Mouse (Mus musculus): ENCODE data around the gene Iqgap3. TPM values are rescaled to one million over a fixed set of nuclear protein-coding genes. Genes with fewer than 3 reads are reported as not detected.

Gene Iqgap3
- total RNA-seq (2014; rRNA removed) (3.1 and 5.4 TPM in 2 replicates), polyA plus RNA-seq (2015; fragmentation: Nextera tagmentation; extraction: Ambion mirVana) (1.2 and 1.4 TPM in 2 replicates)

GRCm38 (mm10) chr3:88081345-88082223 lies at the start of gene Iqgap3:
Gene Iqgap3 (plus strand): TSS chr3:88081971.
- Histone ChIP-seq H3K4me2 (ENCODE audit: low read depth, low read length, poor library complexity, severe bottlenecking) (peak within 1 kb of the TSS; percentile 95), H3K9ac (replicated peaks; ENCODE audit: low read length, poor library complexity, severe bottlenecking) (peak within 1 kb of the TSS; percentile 37; the same call in 1 of the 2 replicates), H3K4me1 (ENCODE audit: insufficient read depth, low read length) (no peaks in the 10 kb centered on the region), H3K4me3 (ENCODE audit: low read depth, low read length) (peak within 1 kb of the TSS; percentile 40), H3K36me3 (ENCODE audit: insufficient read depth, low read length) (no peaks in the 10 kb centered on the region), H3K27me3 (ENCODE audit: insufficient read depth, low read length) (no peaks in the 10 kb centered on the region), H3K9me3 (ENCODE audit: low read length) (no peaks in the 10 kb centered on the region), H3K27ac (ENCODE audit: low read depth, low read length) (peak within 1 kb of the TSS; percentile 70)
- WGBS, result 19% methylated on average over 33 of the region's 33 CpGs
- DNase-seq (ENCODE audit: low spot score) (peak; percentile 96), ATAC-seq (ENCODE audit: low FRiP score) (peak; percentile 86)
- TF ChIP-seq CTCF (IDR thresholded peaks at IDR 0.05), result peak; percentile 19; the same call in 1 of the 2 replicates

- TF ChIP-seq CTCF (IDR thresholded peaks at IDR 0.05), result no peak
- Histone ChIP-seq H3K27ac (ENCODE audit: low read depth, low read length) (no peak overlapping the region), H3K36me3 (ENCODE audit: insufficient read depth, low read length) (no peaks in the 10 kb centered on the region), H3K9ac (replicated peaks; ENCODE audit: low read length, poor library complexity, severe bottlenecking) (no peak overlapping the region), H3K4me3 (ENCODE audit: low read depth, low read length) (no peak overlapping the region), H3K9me3 (ENCODE audit: low read length) (no peaks in the 10 kb centered on the region), H3K4me2 (ENCODE audit: low read depth, low read length, poor library complexity, severe bottlenecking) (no peak overlapping the region), H3K4me1 (ENCODE audit: insufficient read depth, low read length) (no peaks in the 10 kb centered on the region), H3K27me3 (ENCODE audit: insufficient read depth, low read length) (peaks cover 15% of the 10 kb centered on the region; the same call in 1 of the 2 replicates)
- DNase-seq (ENCODE audit: low spot score) (no peak), ATAC-seq (ENCODE audit: low FRiP score) (no peak)
- 82% methylated on average over 5 of the region's 5 CpGs for WGBS
Measured at GRCm38 (mm10) chr3:88033506-88033905, 48.3 kb upstream of the Iqgap3 start.

- no peak for ATAC-seq (ENCODE audit: low FRiP score)
- Histone ChIP-seq H3K4me2 (ENCODE audit: low read depth, low read length, poor library complexity, severe bottlenecking) (no peak overlapping the region), H3K4me1 (ENCODE audit: insufficient read depth, low read length) (no peaks in the 10 kb centered on the region), H3K27ac (ENCODE audit: low read depth, low read length) (no peak overlapping the region), H3K9ac (replicated peaks; ENCODE audit: low read length, poor library complexity, severe bottlenecking) (no peak overlapping the region), H3K9me3 (ENCODE audit: low read length) (no peaks in the 10 kb centered on the region), H3K36me3 (ENCODE audit: insufficient read depth, low read length) (no peaks in the 10 kb centered on the region), H3K27me3 (ENCODE audit: insufficient read depth, low read length) (peaks cover 9% of the 10 kb centered on the region; the same call in 1 of the 2 replicates), H3K4me3 (ENCODE audit: low read depth, low read length) (no peak overlapping the region)
- WGBS, result 61% methylated on average over 1 of the region's 1 CpGs
- no peak for DNase-seq (ENCODE audit: low spot score)
- TF ChIP-seq CTCF (IDR thresholded peaks at IDR 0.05), result no peak
Measured at GRCm38 (mm10) chr3:88035561-88036293, 46.0 kb upstream of the Iqgap3 start.

GRCm38 (mm10) chr3:88042661-88043421 lies 38.9 kb upstream of the Iqgap3 start, which contains the start of gene Gpatch4:
Gene Gpatch4 (plus strand): TSS chr3:88043108.
- peak; percentile 98 for DNase-seq (ENCODE audit: low spot score)
- Histone ChIP-seq H3K9ac (replicated peaks; ENCODE audit: low read length, poor library complexity, severe bottlenecking) (peak within 1 kb of the TSS; percentile 62), H3K4me3 (ENCODE audit: low read depth, low read length) (peak within 1 kb of the TSS; percentile 80), H3K4me1 (ENCODE audit: insufficient read depth, low read length) (no peaks in the 10 kb centered on the region), H3K27ac (ENCODE audit: low read depth, low read length) (peak within 1 kb of the TSS; percentile 60), H3K36me3 (ENCODE audit: insufficient read depth, low read length) (no peaks in the 10 kb centered on the region), H3K27me3 (ENCODE audit: insufficient read depth, low read length) (no peaks in the 10 kb centered on the region), H3K4me2 (ENCODE audit: low read depth, low read length, poor library complexity, severe bottlenecking) (peak within 1 kb of the TSS; percentile 75), H3K9me3 (ENCODE audit: low read length) (no peaks in the 10 kb centered on the region)
- no peak for TF ChIP-seq CTCF (IDR thresholded peaks at IDR 0.05)
- 11% methylated on average over 36 of the region's 36 CpGs for WGBS
- ATAC-seq (ENCODE audit: low FRiP score), result peak; percentile 90

- H3K36me3 ChIP-seq (ENCODE audit: insufficient read depth, low read length), result peaks cover 24% of the 10 kb centered on the region
- no peak overlapping the region for H3K27ac ChIP-seq (ENCODE audit: low read depth, low read length)
- WGBS, result 92% methylated on average over 3 of the region's 3 CpGs
- no peaks in the 10 kb centered on the region for H3K9me3 ChIP-seq (ENCODE audit: low read length)
- H3K9ac ChIP-seq (replicated peaks; ENCODE audit: low read length, poor library complexity, severe bottlenecking), result no peak overlapping the region
- no peaks in the 10 kb centered on the region for H3K4me1 ChIP-seq (ENCODE audit: insufficient read depth, low read length)
- no peak overlapping the region for H3K4me3 ChIP-seq (ENCODE audit: low read depth, low read length)
- TF ChIP-seq CTCF (IDR thresholded peaks at IDR 0.05), result no peak
- ATAC-seq (ENCODE audit: low FRiP score) (no peak), DNase-seq (ENCODE audit: low spot score) (no peak)
- H3K27me3 ChIP-seq (ENCODE audit: insufficient read depth, low read length), result no peaks in the 10 kb centered on the region
- H3K4me2 ChIP-seq (ENCODE audit: low read depth, low read length, poor library complexity, severe bottlenecking), result no peak overlapping the region
Measured at GRCm38 (mm10) chr3:88049532-88049931, 32.2 kb upstream of the Iqgap3 start.
